Mouse (Mus musculus): ENCODE results near the gene Wars. TPM values are rescaled to one million over a fixed set of nuclear protein-coding genes. Genes with fewer than 3 reads are reported as not detected.
A peak's percentile ranks its signal among the peaks of the same experiment; 100 is the strongest.
"Not testable (repeated sequence)": the region's sequence is repeated elsewhere in the genome, so short reads cannot be mapped to it uniquely, and the experiment has no call there.

The Wars gene
- total RNA-seq, 2 experiments from 2014 or later = 48.8 to 74.4 TPM

GRCm38 (mm10) chr12:108869575-108869974, 24.4 kb downstream of the Wars start:
- peak; percentile 35; the same call in 1 of the 2 replicates for ATAC-seq (replicated peaks; ENCODE audit: low FRiP score, low TSS enrichment, poor library complexity, severe bottlenecking)

GRCm38 (mm10) chr12:108865007-108865494, 28.9 kb downstream of the Wars start:
- no peak for ATAC-seq (replicated peaks; ENCODE audit: low FRiP score, low TSS enrichment, poor library complexity, severe bottlenecking)

- ATAC-seq (replicated peaks; ENCODE audit: low FRiP score, low TSS enrichment, poor library complexity, severe bottlenecking) = no peak
Observed at GRCm38 (mm10) chr12:108858486-108858885, 35.5 kb downstream of the Wars start.

GRCm38 (mm10) chr12:108857589-108858184, 36.3 kb downstream of the Wars start:
- no peak for ATAC-seq (replicated peaks; ENCODE audit: low FRiP score, low TSS enrichment, poor library complexity, severe bottlenecking)

- ATAC-seq (replicated peaks; ENCODE audit: low FRiP score, low TSS enrichment, poor library complexity, severe bottlenecking) = no peak
Observed at GRCm38 (mm10) chr12:108857109-108857508, 36.9 kb downstream of the Wars start.

GRCm38 (mm10) chr12:108856186-108856585, 37.8 kb downstream of the Wars start:
- ATAC-seq (replicated peaks; ENCODE audit: low FRiP score, low TSS enrichment, poor library complexity, severe bottlenecking) = no peak

GRCm38 (mm10) chr12:108855081-108855480, 38.9 kb downstream of the Wars start:
- ATAC-seq (replicated peaks; ENCODE audit: low FRiP score, low TSS enrichment, poor library complexity, severe bottlenecking) = no peak

- no peak for ATAC-seq (replicated peaks; ENCODE audit: low FRiP score, low TSS enrichment, poor library complexity, severe bottlenecking)
Observed at GRCm38 (mm10) chr12:108852822-108853221, 41.2 kb downstream of the Wars start.

GRCm38 (mm10) chr12:108850886-108851285, 43.1 kb downstream of the Wars start:
- no peak for ATAC-seq (replicated peaks; ENCODE audit: low FRiP score, low TSS enrichment, poor library complexity, severe bottlenecking)

GRCm38 (mm10) chr12:108850129-108850528, 43.8 kb downstream of the Wars start:
- ATAC-seq (replicated peaks; ENCODE audit: low FRiP score, low TSS enrichment, poor library complexity, severe bottlenecking) = no peak

- no peak for ATAC-seq (replicated peaks; ENCODE audit: low FRiP score, low TSS enrichment, poor library complexity, severe bottlenecking)
Observed at GRCm38 (mm10) chr12:108849488-108850022, 44.4 kb downstream of the Wars start.

- ATAC-seq (replicated peaks; ENCODE audit: low FRiP score, low TSS enrichment, poor library complexity, severe bottlenecking) = not testable (repeated sequence)
Observed at GRCm38 (mm10) chr12:108848033-108848432, 45.9 kb downstream of the Wars start.

- ATAC-seq (replicated peaks; ENCODE audit: low FRiP score, low TSS enrichment, poor library complexity, severe bottlenecking) = no peak
Observed at GRCm38 (mm10) chr12:108842663-108843062, 51.3 kb downstream of the Wars start.

- ATAC-seq (replicated peaks; ENCODE audit: low FRiP score, low TSS enrichment, poor library complexity, severe bottlenecking) = no peak
Observed at GRCm38 (mm10) chr12:108841181-108841580, 52.8 kb downstream of the Wars start.

GRCm38 (mm10) chr12:108836722-108837121, 57.3 kb downstream of the Wars start:
- ATAC-seq (replicated peaks; ENCODE audit: low FRiP score, low TSS enrichment, poor library complexity, severe bottlenecking) = no peak

GRCm38 (mm10) chr12:108835840-108836409, 58.0 kb downstream of the Wars start, which contains the start of the genes Slc25a29 and Slc25a47:
Slc25a29 (minus strand) TSS chr12:108835883.
Slc25a47 (plus strand) TSS chr12:108836046.
- ATAC-seq (replicated peaks; ENCODE audit: low FRiP score, low TSS enrichment, poor library complexity, severe bottlenecking) = peak; percentile 96

GRCm38 (mm10) chr12:108835208-108835839, 58.6 kb downstream of the Wars start:
- no peak for ATAC-seq (replicated peaks; ENCODE audit: low FRiP score, low TSS enrichment, poor library complexity, severe bottlenecking)

GRCm38 (mm10) chr12:108834786-108835185, 59.2 kb downstream of the Wars start:
- ATAC-seq (replicated peaks; ENCODE audit: low FRiP score, low TSS enrichment, poor library complexity, severe bottlenecking) = no peak

- ATAC-seq (replicated peaks; ENCODE audit: low FRiP score, low TSS enrichment, poor library complexity, severe bottlenecking) = no peak
Observed at GRCm38 (mm10) chr12:108834337-108834736, 59.6 kb downstream of the Wars start.

GRCm38 (mm10) chr12:108833408-108833807, 60.6 kb downstream of the Wars start:
- ATAC-seq (replicated peaks; ENCODE audit: low FRiP score, low TSS enrichment, poor library complexity, severe bottlenecking) = no peak
